Mouse (Mus musculus) testis, adult 2 months (tissue): ENCODE results near the gene Map3k10.

Experiments
- CTCF ChIP-seq: fragments of 200-500 bp; IDR thresholded peaks from 2 replicates; pipeline ENCODE4 v1.5.1; 2012; ENCODE audit warnings: low read depth, mild to moderate bottlenecking, inconsistent platforms, low read length, moderate library complexity; ENCODE audit not compliant: control insufficient read depth, insufficient read depth, insufficient replicate concordance
- POLR2A ChIP-seq: fragments of 200-500 bp; IDR thresholded peaks from 2 replicates; pipeline ENCODE4 v1.6.1; 2012; ENCODE audit warnings: low read depth, mild to moderate bottlenecking, inconsistent platforms, low read length, moderate library complexity; ENCODE audit not compliant: control insufficient read depth

GRCm38 (mm10) chr7:27622234-27622633 lies 52.2 kb downstream of the Map3k10 start:
- TF ChIP-seq CTCF (no peak), POLR2A (no peak)
